Mouse (Mus musculus) stomach, postnatal 0 days (tissue): ENCODE results near the gene Hist1h1c.

ENCODE experiments used
- CTCF ChIP-seq: IDR thresholded peaks from 2 replicates; pipeline ENCODE4 v1.5.1; 2016; ENCODE audit warnings: antibody characterized with exemption, low read depth, mild to moderate bottlenecking, moderate library complexity
- EP300 ChIP-seq: optimal IDR thresholded peaks from 2 replicates; pipeline ENCODE3; 2016; ENCODE audit warnings: antibody characterized with exemption

- TF ChIP-seq CTCF: no peak
- TF ChIP-seq EP300: no peak
Measured at GRCm38 (mm10) chr13:23710374-23711089, 28.1 kb upstream of the Hist1h1c start, which contains the start of gene Hfe.
